Mouse (Mus musculus) hematopoietic stem cell, adult 5-6 weeks (primary cell): Measurements from ENCODE around the gene Bcl2a1d. TPM values are rescaled to one million over a fixed set of nuclear protein-coding genes. Genes with fewer than 3 reads are reported as not detected.
A peak's percentile ranks its signal among the peaks of the same experiment; 100 is the strongest.
"Not testable (repeated sequence)": the region's sequence is repeated elsewhere in the genome, so short reads cannot be mapped to it uniquely, and the experiment has no call there.

ENCODE experiments used
- ATAC-seq, 2 experiments: fragments of 125-278 bp in 1 of 2; replicated peaks in 1 of 2; 2 replicates each; pipeline ENCODE4 v1.8.0; 2016 to 2017; ENCODE audit warnings: inconsistent platforms in 2 of 2, mild to moderate bottlenecking in 2 of 2, moderate number of reproducible peaks in 2 of 2, low read depth in 1 of 2, moderate TSS enrichment in 1 of 2; ENCODE audit not compliant: low FRiP score in 2 of 2, poor library complexity in 2 of 2, severe bottlenecking in 2 of 2, insufficient read depth in 1 of 2, low TSS enrichment in 1 of 2
- total RNA-seq: library from RNA; stranded (forward); fragments of 172-1452, 232-1000 nt; gene quantifications from 2 replicates; pipeline ENCODE4 v1.2.3, GENCODE M21; 2017

Bcl2a1d gene
- total RNA-seq, 1 experiment from 2014 or later = 1.4 TPM

- ATAC-seq = peak; percentile 72 to 79
Observed at GRCm38 (mm10) chr9:88709794-88710193, 21.9 kb downstream of the Bcl2a1d start.

- no peak for ATAC-seq
Observed at GRCm38 (mm10) chr9:88709304-88709703, 22.4 kb downstream of the Bcl2a1d start.

GRCm38 (mm10) chr9:88706700-88707099 is 25.0 kb downstream of the Bcl2a1d start:
- no peak for ATAC-seq

- ATAC-seq = not testable (repeated sequence)
Observed at GRCm38 (mm10) chr9:88705157-88705556, 26.6 kb downstream of the Bcl2a1d start.

- peak; percentile 48 to 49; a peak in 2 of 4 replicates for ATAC-seq
Observed at GRCm38 (mm10) chr9:88698746-88699145, 33.0 kb downstream of the Bcl2a1d start.

- ATAC-seq = not testable (repeated sequence)
Observed at GRCm38 (mm10) chr9:88691307-88691706, 40.4 kb downstream of the Bcl2a1d start.

- ATAC-seq = peak in 1 of 2 experiments; percentile 14; a peak in 1 of 4 replicates
Observed at GRCm38 (mm10) chr9:88689451-88689850, 42.3 kb downstream of the Bcl2a1d start.

- ATAC-seq = not testable (repeated sequence)
Observed at GRCm38 (mm10) chr9:88686719-88687118, 45.0 kb downstream of the Bcl2a1d start.

Other genes with a start within 250 kb of the Bcl2a1d start
- gene Syncrip, start 249.3 kb downstream of the Bcl2a1d start, total RNA-seq = 232 and 322 TPM in 2 replicates
- 12.9 and 15.9 TPM in 2 replicates for gene Zfp949, start 183.9 kb downstream of the Bcl2a1d start, total RNA-seq
- gene Trim43a, start 151.0 kb downstream of the Bcl2a1d start, total RNA-seq = not detected in 2 replicates
- gene Mthfsl, start 11.6 kb downstream of the Bcl2a1d start, total RNA-seq = 21.6 and 51.3 TPM in 2 replicates
- not detected in 2 replicates for gene Trim43c, start 107.2 kb upstream of the Bcl2a1d start, total RNA-seq
- gene Bcl2a1a, start 225.0 kb upstream of the Bcl2a1d start, total RNA-seq = not detected in 2 replicates